Mouse (Mus musculus): ENCODE data around the gene Sez6l.

DNA sequence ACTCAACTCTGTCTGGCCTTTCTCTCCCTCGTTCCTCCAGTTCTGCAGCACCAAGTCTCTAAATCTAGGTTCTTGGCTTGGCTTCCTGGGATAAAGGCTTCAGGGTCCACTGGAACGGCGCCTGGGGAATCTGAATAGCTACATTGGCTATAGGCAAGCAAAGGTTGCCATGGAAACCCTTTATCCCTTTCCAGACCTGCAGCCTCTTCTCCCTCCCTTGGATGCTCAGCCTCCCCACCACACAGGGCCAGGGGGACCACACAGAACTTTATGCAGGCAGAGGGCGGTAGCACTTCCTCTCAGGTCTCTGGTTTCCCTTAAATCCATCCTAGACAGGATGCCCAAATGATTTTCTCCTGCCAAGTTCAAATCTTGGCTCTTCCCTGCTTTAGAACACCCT lies 71.4 kb downstream of the Sez6l start:
- no peak for TF ChIP-seq GATA2 (IDR thresholded peaks at IDR 0.05; ENCODE audit: borderline replicate concordance, low read depth, low read length)
- no peak for TF ChIP-seq CTCF (IDR thresholded peaks at IDR 0.05; ENCODE audit: low read depth, low read length)
- TF ChIP-seq GATA1 (IDR thresholded peaks at IDR 0.05; ENCODE audit: borderline replicate concordance, low read length), result no peak
